Mouse (Mus musculus): ENCODE measurements around the gene Tuba4a. TPM values are rescaled to one million over a fixed set of nuclear protein-coding genes. Genes with fewer than 3 reads are reported as not detected.
"Not testable (repeated sequence)": the region's sequence is repeated elsewhere in the genome, so short reads cannot be mapped to it uniquely, and the experiment has no call there.

Tuba4a gene
- polyA plus RNA-seq, 1 experiment from 2014 or later = 170 TPM

DNA sequence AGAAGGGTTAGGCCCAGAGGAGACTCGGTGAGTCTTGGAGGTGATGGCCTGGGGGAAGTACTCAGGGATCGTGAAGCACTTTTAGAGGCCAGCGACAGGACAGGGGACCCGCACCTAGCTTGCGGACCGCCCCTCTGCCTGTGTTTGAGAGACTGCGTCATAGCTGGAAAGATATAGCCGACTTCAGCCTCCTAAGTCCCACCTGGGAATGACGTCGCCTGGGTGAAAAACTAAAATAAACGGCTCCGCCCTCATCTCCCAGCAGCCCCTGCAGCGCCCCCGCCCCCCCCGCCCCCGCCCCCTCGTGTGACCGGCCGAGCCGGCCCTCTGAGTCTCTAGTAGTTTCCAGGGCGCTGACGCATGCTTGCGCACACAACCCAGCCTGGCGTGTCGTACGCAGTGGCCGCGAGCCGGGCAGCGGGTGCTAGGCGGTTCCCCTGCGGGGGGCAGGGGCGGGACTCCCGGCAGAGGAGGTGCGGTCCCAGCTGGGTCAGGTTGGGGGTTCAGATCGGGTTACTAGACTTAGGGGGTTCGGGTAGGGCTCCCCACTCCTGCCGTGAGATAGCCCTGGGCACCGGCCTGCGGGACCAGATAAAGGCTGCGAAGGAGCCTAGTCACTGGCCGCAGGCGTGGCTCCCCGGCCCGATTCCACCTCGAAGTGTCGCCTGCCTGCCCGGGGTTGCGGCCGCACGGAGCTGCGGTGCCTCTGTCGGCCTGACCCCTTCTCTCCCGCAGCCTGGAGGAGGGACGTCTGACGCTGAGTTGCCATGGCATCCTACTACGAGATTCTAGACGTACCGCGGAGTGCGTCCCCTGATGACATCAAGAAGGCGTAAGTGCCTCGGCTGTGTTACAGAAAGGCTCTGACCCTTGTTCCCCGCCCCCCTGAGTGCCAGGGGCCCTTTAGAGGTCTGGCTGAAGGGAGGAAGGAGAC is 16.7 kb upstream of the Tuba4a start, which contains the start of gene Dnajb2:
Dnajb2 (plus strand) TSS at position 290 of the 934 bp plus-strand sequence.
- DNase-seq (ENCODE audit: low spot score) = peak; percentile 61

DNA sequence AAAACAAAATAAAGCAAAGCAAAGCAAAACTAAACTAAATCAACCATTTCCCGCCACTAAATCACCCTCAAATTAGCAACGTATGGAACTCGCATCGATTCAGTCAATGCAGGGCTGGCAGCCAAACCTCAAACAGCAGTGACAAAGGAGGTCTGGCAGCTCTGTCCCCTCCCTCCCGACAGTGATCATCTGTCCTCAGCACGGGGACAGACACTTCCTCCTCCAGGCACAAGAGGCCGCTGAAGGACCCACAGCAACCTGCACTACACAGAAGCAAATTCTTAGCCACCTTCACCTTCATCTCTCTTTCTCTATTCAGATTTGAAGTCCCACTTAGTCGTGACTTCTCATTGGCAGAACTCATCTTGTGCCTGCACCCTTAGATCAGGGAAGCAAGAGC is 14.9 kb upstream of the Tuba4a start:
- peak; percentile 70 for DNase-seq (ENCODE audit: low spot score)

DNA sequence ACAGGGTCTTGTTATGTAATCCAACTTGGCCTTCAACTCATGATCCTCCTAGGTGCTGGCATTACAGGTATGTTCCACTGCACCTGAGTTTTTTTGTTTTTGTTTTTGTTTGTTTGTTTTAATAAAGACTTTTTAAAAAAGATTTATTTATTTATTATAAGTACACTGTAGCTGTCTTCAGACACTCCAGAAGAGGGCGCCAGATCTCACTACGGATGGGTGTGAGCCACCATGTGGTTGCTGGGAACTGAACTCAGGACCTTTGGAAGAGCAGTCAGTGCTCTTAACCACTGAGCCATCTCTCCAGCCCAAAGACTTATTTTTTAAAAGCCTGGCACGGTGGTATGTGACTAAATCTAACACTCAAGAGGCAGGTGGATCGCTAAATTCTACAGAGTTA is 12.8 kb upstream of the Tuba4a start:
- not testable (repeated sequence) for DNase-seq (ENCODE audit: low spot score)

DNA sequence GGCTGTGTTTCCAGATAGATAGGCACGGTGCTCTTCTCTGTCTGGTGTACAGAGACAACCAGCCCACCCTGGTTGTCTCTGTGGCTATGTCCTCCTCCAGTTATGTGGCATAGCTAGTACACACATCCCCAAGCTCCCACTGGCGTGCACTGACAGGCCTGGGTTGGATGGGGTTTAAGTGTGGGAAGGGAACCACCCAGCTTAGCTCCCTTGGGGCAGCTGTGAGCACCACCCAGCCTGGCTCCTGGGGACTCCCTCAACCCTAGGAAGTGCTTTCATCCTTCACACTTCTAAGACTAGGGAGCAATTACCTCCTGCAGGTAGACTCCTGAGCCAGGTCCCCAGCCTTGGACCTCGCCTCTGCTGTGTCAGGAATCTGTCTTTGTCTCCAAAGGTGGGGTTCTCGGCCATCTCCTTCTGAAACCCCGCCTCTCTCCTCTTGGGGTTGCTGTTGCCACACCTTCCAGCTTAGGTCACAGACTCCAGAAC is 12.0 kb upstream of the Tuba4a start, which contains the start of gene A630095N17Rik:
A630095N17Rik (minus strand) TSS at position 439 of the 489 bp plus-strand sequence.
- no peak for DNase-seq (ENCODE audit: low spot score)

DNA sequence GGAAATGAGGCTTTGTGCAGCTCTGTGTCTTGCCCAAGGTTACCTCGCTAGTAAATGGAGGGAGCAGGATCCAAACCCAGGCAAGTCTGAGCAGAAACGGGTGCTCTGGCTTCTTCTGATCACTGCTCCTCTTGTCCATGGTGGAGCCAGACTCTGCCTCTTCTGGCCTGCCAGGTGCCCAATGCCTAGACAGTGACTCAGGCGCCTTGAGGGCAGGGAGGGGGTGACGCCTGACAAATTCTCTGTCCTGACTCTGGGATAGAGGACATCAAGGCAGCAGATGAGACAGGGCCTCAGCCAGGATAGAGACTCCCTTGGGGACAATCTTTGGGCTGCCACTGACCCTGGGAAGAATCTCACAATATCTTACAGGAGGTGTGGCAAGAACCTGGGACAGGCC is 11.6 kb upstream of the Tuba4a start:
- DNase-seq (ENCODE audit: low spot score) = no peak

DNA sequence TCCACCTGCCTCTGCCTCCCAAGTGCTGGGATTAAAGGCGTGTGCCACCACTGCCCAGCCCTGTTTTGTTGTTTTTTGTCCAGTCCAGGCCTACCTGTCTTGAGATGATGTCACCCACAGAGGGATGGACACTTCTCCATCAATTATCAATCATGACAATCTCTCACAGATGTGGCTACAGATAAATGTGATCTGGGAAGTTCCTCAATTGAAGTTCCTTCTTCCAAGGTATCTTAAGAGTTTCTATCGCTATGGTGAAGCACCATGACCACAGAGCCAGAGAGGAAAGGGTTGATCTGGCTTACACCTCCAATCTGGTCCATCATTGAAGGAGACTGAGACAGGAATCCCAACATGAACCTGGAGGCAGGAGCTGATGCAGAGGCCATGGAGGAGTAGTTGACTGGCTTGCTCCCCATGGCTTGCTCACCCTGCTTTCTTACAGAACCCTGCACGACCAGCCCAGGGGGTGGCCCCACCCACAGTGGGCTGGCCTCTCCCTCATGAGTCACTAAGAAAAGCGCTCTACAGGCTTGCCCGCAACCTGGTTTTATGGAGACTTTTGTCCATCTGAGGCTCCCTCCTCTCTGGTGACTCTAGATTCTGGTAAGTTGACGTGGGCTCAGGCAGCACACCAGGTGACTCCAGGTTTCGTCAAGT is 10.8 kb upstream of the Tuba4a start:
- no peak for DNase-seq (ENCODE audit: low spot score)

DNA sequence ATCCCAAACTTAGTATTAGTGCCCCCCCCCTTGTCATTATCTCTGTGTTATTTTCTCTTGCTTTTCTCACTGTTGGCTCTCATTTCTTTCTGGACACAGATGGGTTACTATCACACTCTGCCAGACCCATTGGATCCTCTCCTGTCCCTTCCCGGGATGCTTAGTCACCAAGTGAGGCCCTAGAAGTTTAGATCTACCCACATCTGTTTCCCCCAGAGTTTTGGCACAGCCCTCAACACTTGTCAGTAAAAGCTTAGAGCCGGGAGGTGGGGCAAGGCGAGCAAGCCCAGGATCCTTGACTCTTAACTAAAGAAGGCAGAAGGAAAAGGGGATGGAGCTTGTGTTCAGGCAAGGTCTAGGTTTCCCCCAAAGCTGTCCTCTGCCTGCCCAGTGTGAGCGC is 9.5 kb upstream of the Tuba4a start:
- no peak for DNase-seq (ENCODE audit: low spot score)

DNA sequence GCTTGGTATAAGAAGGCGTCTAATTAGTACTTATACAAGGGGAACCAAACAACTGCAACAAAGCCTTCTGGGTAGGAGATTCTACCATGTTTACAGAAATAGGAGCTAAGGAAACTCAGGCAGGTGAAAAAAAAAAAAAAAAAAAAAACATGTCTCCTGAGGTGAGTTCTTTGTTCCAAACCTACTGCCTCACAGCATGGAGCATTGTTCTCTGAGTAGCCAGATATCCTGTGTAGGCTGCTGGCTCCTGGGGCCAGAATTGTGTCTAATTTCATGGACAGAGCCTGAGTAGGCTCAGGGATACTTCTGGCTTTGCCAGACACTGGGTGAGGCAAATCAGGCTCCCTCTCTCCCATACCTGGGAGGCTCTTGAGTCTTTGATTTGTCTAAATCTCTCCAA is 8.0 kb upstream of the Tuba4a start:
- no peak for DNase-seq (ENCODE audit: low spot score)

DNA sequence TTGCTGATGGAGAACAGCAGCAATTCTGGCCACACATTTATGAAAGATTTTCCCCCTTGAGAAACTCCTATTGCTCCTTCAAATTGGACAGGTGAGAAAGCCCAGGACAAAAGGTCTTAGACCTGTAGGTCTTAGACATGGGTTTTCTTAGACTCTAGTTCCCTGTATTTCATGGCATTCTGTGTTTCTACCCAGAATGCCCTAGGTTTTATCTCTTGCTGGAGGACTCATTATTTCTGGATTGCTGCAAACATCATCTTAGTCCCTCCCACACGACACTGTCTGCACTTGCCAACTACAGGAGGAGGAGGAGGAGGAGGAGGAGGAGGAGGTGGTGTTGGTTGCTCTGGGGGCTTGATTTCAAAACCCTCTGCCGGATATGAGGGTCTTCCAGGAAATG is 6.5 kb upstream of the Tuba4a start:
- no peak for DNase-seq (ENCODE audit: low spot score)

DNA sequence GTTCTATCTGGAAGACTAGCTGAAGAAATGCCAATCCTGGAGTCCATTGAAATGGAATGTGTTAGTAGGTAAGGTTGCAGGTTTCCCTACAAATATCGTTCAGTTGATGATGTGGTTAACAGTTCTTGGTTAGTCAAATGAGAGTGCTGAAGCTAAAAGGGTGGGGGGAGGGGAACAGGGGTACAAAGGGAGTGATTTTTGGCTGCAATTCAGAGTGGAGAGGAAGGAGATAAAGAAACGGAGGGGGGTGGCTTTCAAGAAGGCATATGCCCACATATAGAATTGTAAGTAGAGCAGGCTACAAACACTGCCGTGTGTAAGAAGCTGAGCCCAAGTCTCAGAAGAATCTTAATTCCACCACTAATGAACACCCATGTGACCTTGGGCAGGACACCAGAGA is 5.8 kb upstream of the Tuba4a start:
- no peak for DNase-seq (ENCODE audit: low spot score)

DNA sequence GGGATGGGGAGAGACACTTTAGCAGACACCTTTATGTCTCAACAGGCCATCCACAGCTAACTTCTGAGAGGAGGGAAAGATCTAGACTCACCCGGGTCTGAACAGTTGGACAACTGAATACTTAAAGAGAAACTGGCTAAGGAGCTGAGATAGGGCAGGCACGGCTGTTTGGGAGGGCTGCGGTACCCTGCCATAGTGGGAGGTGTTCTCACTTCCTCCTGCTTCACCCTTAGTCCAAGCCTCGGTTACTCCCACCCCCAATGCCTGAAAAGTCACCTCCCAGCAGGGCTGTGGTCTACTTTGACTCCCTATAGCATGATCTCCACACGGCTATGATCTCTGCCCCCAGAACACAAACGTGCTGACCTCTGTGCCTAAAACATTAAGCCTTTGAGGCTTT is 3.9 kb upstream of the Tuba4a start:
- DNase-seq (ENCODE audit: low spot score) = no peak

DNA sequence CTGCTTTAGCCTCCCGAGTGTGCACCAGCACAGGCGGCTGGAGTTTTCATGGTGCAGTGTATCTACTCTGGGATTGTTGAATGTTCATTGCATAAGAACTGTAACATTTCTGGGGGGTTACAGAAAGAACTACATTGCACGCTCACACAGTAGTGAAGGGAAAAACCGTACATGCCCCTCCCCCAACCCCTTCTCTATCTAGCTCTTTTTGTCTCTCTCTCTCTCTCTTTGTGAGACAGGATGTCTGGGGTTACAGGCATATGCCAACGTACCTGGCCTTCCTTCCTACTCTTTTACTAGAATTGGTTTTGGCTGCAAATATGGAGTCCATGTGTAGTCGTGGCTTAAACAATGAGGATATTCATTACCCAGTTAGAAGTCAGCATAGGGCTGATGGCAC is 3.3 kb upstream of the Tuba4a start:
- peak; percentile 68 for DNase-seq (ENCODE audit: low spot score)

DNA sequence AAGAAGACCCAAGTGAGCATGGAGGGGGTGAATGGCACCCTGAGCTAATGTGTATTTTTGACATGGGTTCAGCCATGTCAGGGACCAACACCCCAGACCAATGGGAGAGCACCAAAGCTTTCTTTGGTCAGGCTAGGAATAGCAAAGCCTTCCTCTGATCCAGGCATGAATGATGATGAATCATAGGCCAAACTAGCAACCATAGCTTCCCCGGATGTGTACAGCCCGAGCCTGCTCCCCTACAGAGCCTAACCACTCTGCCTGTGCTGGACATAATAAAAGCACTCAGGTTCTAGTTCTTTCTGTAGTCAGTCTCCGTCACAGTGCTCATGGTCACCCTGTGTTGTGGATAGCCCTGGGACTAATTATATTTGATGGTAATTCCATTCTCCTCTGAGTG is 1.9 kb upstream of the Tuba4a start:
- no peak for DNase-seq (ENCODE audit: low spot score)

DNA sequence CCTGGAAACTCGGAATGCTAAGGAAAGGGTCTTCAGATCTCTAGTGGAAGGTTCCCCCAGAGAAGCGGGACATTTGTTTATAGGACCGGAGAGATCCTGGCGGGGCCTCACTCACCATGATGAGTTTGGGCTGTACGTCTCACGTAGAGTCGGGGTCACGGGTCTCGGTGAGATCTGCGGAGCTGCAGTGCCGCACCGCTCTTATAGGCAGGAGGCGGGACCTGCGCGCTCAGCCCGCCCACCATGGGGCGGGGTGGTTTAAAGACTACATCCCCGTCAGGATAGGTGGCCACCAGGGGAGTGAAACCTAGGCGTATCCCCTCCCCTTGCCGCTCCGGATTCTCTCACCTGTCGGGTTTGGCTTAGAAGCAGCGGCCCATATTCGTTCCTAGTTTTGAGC is 587 bp downstream of the Tuba4a start:
- peak; percentile 95 for DNase-seq (ENCODE audit: low spot score)

DNA sequence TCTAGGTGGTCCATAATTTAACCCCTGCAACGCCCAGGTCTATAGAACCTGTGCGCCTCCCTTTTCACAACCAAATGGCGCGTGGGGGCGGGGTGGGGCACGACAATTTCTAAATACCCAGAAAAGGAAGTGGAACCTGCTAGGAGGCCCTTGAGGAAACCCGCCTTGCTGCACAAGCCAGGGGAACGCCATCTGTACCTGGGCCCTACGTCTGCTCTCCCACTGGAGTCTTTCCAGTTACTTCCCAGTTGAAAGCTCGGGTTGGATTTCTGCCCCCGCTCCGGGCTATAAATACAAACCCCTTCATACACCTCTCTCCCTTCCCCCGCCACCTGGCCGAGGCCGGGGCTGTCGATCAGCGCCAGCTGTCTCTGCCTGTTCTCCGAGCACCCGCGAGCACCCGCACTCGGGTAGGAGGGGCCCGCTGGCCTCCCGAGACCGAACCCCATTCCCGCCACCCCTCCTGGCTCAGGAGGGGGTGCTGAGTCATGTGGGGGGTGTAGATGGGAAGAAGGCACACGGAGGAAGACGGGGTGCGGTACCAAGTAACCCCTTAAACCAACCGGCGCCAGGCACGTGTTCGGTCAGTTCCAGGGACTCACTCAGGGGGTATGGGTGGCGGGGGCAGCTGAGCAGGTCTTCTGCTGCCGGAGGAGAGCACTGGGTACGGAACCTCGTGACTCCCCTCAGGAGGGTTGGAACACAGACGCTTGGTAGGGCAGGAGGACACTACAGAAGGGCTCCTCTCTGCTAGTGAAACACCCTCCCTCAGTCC is 1.3 kb downstream of the Tuba4a start:
- DNase-seq (ENCODE audit: low spot score) = peak; percentile 67

DNA sequence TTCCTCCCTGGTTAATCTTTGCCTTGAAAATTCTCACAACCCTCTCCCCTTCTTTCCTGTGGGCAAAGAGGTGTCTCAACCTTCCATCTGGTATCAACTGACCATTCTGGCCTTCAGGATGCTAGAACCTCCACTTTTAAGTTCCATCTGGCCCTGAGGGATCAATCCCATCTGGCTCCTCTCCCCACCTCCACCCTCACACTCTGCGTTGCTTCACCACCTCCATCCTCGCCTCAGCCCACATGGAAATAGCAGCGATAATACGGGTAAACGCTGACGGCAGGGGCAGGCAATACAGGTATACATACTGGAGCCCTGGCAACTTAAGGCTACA is 1.8 kb downstream of the Tuba4a start:
- no peak for DNase-seq (ENCODE audit: low spot score)

DNA sequence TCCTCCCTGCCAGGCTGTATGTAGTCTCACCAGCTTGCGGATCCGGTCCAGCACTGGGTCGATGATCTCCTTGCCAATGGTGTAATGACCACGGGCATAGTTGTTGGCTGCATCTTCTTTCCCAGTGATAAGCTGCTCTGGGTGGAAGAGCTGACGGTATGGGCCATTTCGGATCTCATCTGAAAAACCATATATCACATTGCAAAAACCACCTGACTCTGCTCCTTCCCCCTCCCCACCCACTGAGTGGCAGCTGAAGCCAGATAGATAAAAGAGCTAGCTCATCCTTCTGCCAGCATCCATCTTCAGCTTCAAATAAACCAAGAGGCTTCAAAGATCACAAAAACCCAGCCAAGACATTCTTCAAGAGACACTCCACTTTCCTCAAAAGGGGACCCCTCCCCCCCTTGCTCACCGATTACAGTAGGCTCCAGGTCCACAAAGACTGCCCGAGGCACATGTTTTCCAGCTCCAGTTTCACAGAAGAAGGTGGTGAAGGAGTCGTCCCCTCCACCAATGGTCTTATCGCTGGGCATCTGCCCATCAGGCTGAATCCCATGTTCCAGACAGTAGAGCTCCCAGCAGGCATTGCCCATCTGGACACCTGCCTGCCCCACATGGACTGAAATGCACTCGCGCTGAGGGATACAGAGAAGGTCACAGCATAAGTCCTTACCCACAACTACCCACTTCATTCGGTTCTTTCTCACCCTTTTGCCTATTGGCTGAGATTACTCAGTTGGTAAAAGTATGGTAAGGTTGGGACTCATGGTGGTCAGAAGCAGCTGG is 2.7 kb downstream of the Tuba4a start:
- peak; percentile 49 for DNase-seq (ENCODE audit: low spot score)

DNA sequence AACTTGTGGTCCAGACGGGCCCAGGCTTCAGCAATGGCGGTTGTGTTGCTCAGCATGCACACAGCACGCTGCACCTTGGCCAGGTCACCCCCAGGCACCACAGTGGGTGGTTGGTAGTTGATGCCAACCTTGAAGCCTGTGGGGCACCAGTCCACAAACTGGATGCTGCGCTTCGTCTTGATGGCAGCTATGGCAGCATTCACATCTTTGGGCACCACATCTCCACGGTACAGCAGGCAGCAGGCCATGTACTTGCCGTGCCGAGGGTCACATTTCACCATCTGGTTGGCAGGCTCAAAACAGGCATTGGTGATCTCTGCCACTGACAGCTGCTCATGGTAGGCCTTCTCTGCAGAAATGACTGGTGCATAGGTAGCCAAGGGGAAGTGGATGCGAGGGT is 3.9 kb downstream of the Tuba4a start:
- DNase-seq (ENCODE audit: low spot score) = no peak

DNA sequence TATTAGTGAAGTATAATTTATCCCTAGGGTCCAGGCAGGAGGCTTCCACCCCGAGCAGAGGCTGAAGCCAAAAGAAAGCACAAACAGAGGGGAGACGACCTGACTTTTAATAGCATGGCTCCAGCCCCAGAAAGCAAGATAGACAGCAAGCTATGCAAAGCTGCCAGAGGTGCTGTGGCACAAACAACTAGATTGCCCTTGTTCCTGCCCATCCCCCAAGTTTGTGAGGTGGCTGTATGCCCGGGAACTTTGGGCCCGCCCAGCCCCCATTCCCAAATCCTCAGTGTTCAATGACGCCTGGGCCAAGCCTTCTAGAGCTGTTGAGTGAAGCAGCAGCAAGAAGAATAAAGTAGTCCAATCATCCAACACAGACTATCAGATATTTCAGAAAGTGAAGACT is 4.8 kb downstream of the Tuba4a start:
- DNase-seq (ENCODE audit: low spot score) = no peak

DNA sequence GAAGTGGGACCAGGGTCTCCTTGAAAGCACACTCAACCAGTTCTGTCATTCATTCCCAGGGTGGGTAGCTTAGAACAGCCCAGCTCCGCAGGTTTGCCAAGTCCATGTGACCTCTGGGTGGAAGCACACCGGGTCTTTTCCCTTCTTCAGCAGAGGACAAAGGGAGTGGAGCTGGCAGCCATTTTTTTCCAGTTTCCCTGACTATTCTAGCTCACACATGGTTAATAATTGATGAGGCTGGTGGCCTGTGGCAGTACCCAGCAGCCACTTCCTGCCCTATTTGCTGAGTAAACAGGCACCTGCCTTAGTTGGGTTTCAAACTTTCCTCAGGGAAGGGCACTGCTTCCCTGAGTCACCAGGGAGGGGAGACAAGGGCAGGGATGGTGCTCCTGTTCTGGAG is 5.2 kb downstream of the Tuba4a start:
- DNase-seq (ENCODE audit: low spot score) = no peak

DNA sequence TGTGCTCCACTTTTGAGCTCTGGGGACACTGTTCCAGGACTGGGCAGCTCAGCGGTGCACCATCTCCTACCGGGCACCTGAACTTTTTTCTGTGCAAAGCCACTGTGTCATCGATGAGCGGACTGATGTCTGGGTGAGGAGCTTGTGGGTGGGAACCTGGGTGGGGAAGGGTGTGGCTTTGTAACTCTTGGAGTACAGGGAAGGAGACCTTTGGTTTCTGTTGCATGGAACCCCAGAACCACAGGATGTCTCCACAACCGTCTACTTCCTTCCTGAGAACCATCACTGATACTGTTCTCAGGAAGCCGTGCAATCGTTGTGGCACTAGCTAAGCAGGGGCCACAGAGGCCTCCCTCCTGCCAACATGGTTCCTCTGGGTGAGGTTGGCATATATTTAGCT is 6.6 kb downstream of the Tuba4a start:
- DNase-seq (ENCODE audit: low spot score) = no peak
